Mouse (Mus musculus) forebrain, embryonic 11.5 days (tissue): ENCODE results near the gene Tmem86a. TPM values are rescaled to one million over a fixed set of nuclear protein-coding genes. Genes with fewer than 3 reads are reported as not detected.

Experiments
- ATAC-seq: fragments of 200-750 bp; cut with Nextera tagmentation; replicated peaks from 2 replicates; pipeline ENCODE4 v1.8.0; 2017; ENCODE audit warnings: moderate TSS enrichment; ENCODE audit not compliant: low FRiP score
- DNase-seq: peaks from one replicate; pipeline ENCODE4 v3.0.0-alpha.2; 2017; ENCODE audit warnings: low spot score
- H3K27ac ChIP-seq: fragments of 300-500 bp; sonication (generic); 2 replicates; pipeline ENCODE4 v1.5.1; 2014; ENCODE audit warnings: low read depth, low read length
- H3K27me3 ChIP-seq: fragments of 300-500 bp; sonication (generic); 2 replicates; pipeline ENCODE4 v1.6.1; 2014; ENCODE audit warnings: mild to moderate bottlenecking, low read length, mixed read lengths; ENCODE audit not compliant: control insufficient read depth, insufficient read depth
- H3K36me3 ChIP-seq: fragments of 300-500 bp; sonication (generic); 2 replicates; pipeline ENCODE4 v1.6.1; 2014; ENCODE audit warnings: mild to moderate bottlenecking, low read length, moderate library complexity, mixed read lengths; ENCODE audit not compliant: control insufficient read depth, insufficient read depth
- H3K4me1 ChIP-seq: fragments of 300-500 bp; sonication (generic); replicated peaks from 2 replicates; pipeline ENCODE4 v1.6.1; 2014; ENCODE audit warnings: low read length, mixed read lengths; ENCODE audit not compliant: control insufficient read depth, insufficient read depth
- H3K4me2 ChIP-seq: fragments of 300-500 bp; sonication (generic); 2 replicates; pipeline ENCODE4 v1.6.1; 2014; ENCODE audit warnings: low read depth, mild to moderate bottlenecking, low read length, moderate library complexity, mixed read lengths; ENCODE audit not compliant: severe bottlenecking
- H3K4me3 ChIP-seq: fragments of 300-500 bp; sonication (generic); 2 replicates; pipeline ENCODE4 v1.5.1; 2014; ENCODE audit warnings: low read depth, low read length
- H3K9ac ChIP-seq: fragments of 300-500 bp; sonication (generic); 2 replicates; pipeline ENCODE4 v1.6.1; 2014; ENCODE audit warnings: low read length
- H3K9me3 ChIP-seq: fragments of 300-500 bp; sonication (generic); 2 replicates; pipeline ENCODE4 v1.6.1; 2016; ENCODE audit warnings: low read length, mixed read lengths; ENCODE audit not compliant: control insufficient read depth
- WGBS: fragments of 180-500 bp; shearing (Covaris S2); extraction: QIAGEN DNeasy Blood & Tissue Kit; methylation state at CpG from one replicate; pipeline ENCODE4 v1.1.7; 2014; 5-methylcytosine and 5-hydroxymethylcytosine counted together
- polyA plus RNA-seq: library from polyadenylated mRNA; unstranded; fragments of >200 nt; fragmentation: Nextera tagmentation; extraction: Ambion mirVana; gene quantifications from 2 replicates; pipeline ENCODE4 v1.2.1, GENCODE M21; 2014

The Tmem86a gene
- polyA plus RNA-seq, 1 experiment from 2014 or later = 6.9 TPM

DNA sequence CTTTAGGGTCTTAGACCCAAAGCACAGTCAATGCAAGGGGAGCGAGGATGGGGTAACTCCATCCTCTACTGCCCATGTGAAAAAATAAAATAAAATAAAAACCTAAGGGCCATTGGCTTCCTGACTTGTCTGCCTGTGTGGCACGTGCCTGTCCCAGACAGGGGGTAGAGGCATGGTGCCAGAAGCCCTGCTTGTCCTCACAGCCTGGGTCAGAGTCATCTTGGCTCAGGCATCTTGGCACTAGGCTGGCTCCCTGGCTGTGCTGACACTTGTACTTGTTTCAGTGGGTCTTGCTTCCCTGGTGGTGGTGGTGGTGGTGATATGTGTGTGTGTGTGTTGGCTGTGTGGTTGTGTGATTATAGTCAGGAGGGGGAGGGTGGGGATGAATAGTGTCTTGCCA, 4.3 kb downstream of the Tmem86a start:
- H3K36me3 ChIP-seq = no peaks in the 10 kb centered on the region
- H3K9ac ChIP-seq = no peak overlapping the region
- H3K27ac ChIP-seq = no peak overlapping the region
- no peaks in the 10 kb centered on the region; the same call in 1 of the 2 replicates for H3K4me1 ChIP-seq
- H3K9me3 ChIP-seq = no peaks in the 10 kb centered on the region
- no peak overlapping the region for H3K4me3 ChIP-seq
- no peak overlapping the region for H3K4me2 ChIP-seq
- DNase-seq (no peak), ATAC-seq (no peak)
- WGBS = 89% methylated on average over 2 of the region's 2 CpGs
- no peaks in the 10 kb centered on the region for H3K27me3 ChIP-seq

DNA sequence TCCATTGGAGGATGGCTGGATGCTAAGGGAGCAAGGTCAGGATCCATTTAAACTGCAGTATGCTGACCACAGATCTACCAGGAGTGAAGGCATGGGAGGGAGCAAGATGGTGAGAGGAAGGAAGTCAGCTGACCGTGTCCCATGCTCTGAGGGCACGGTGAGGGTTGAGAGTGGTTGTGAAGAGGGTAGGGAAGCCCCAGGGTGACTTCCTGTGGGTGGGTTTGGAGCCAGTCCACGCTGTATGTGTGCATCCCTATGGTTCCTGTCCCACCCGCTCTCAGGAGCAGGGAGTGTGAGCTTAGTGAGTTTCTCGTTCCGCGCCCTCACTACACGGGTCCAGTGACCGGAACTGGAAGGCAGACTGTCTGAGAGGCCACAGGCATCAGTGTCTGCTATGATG, 5.3 kb downstream of the Tmem86a start:
- WGBS = 81% methylated on average over 9 of the region's 9 CpGs
- H3K9ac ChIP-seq = no peak overlapping the region
- H3K27me3 ChIP-seq = no peaks in the 10 kb centered on the region
- no peaks in the 10 kb centered on the region for H3K4me1 ChIP-seq
- no peaks in the 10 kb centered on the region for H3K36me3 ChIP-seq
- H3K4me2 ChIP-seq = no peak overlapping the region
- DNase-seq (no peak), ATAC-seq (no peak)
- no peaks in the 10 kb centered on the region for H3K9me3 ChIP-seq
- no peak overlapping the region for H3K4me3 ChIP-seq
- H3K27ac ChIP-seq = no peak overlapping the region

DNA sequence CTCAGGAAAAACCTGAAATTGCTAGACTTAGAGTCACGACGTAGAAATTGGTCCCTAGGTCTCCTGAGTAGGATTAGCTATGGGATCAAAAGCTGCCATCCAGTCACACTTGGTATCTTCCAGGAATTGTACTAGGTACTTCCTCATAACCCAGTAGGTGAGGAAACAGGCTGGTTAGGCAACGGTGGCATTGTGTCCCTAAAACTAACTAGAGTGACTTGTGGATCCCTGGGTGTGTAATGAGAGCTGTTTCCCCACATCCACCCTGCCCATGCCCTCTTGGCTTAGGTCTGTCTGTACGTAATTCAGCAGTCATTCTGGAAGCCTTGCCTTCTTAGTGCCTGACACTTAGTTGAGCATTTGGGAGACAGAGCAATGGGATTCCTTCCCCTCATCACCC, 5.9 kb downstream of the Tmem86a start:
- 86% methylated on average over 4 of the region's 4 CpGs for WGBS

DNA sequence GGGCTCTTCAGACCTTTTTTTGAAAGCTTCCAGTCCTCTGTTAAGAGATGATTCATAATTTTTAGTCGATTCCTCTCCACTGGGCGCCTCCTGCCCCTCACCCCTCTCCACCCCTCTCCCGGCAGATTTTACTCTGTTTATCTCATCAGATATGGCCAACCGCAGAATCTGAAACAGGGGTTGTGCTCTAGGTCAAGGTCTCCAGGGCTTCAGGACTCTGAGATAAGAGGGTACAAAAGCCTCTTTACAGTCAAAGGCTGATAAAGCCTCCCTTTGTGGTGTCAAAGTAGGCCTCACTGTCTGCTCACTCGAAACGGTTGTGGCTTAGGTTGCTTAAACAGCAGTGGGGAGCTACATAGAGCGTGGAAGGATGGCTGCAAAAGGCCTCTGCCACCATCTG, 8.9 kb downstream of the Tmem86a start:
- ATAC-seq (no peak), DNase-seq (no peak)
- Histone ChIP-seq H3K4me3 (no peak overlapping the region), H3K36me3 (no peaks in the 10 kb centered on the region), H3K4me1 (no peaks in the 10 kb centered on the region), H3K27ac (no peak overlapping the region), H3K27me3 (no peaks in the 10 kb centered on the region), H3K9me3 (no peaks in the 10 kb centered on the region), H3K9ac (no peak overlapping the region), H3K4me2 (no peak overlapping the region)
- 82% methylated on average over 7 of the region's 7 CpGs for WGBS

More for the DNA sequence above, 5.9 kb downstream of the Tmem86a start:
- no peak overlapping the region for H3K27ac ChIP-seq
- no peaks in the 10 kb centered on the region for H3K36me3 ChIP-seq
- H3K4me2 ChIP-seq = no peak overlapping the region
- no peaks in the 10 kb centered on the region for H3K9me3 ChIP-seq
- ATAC-seq = no peak
- no peaks in the 10 kb centered on the region for H3K27me3 ChIP-seq
- no peak for DNase-seq
- no peak overlapping the region for H3K4me3 ChIP-seq
- no peaks in the 10 kb centered on the region for H3K4me1 ChIP-seq
- no peak overlapping the region for H3K9ac ChIP-seq

DNA sequence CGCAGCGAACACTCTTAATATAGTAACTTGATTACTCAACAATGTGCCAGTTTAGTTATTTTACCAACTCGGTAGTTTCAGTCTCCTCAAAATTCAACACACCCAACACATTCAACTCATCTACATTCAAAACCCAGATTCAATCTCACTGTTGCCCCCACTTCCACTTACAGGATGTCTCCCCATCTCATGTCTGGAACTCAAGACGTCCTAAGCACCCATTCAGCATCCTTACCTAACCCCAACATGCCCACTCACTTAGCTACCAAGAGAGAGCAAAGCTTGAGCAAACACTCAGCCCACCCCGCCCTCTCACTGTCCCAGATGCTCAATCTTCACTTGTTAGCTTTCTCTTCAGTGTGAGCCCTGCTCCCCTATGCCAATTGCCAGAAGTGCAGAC, 11.2 kb downstream of the Tmem86a start:
- ATAC-seq = no peak
- Histone ChIP-seq H3K27me3 (no peaks in the 10 kb centered on the region), H3K4me3 (no peak overlapping the region), H3K27ac (no peak overlapping the region), H3K4me2 (no peak overlapping the region), H3K9ac (no peak overlapping the region), H3K4me1 (no peaks in the 10 kb centered on the region), H3K36me3 (no peaks in the 10 kb centered on the region), H3K9me3 (no peaks in the 10 kb centered on the region)
- 83% methylated on average over 5 of the region's 5 CpGs for WGBS
- DNase-seq = no peak

DNA sequence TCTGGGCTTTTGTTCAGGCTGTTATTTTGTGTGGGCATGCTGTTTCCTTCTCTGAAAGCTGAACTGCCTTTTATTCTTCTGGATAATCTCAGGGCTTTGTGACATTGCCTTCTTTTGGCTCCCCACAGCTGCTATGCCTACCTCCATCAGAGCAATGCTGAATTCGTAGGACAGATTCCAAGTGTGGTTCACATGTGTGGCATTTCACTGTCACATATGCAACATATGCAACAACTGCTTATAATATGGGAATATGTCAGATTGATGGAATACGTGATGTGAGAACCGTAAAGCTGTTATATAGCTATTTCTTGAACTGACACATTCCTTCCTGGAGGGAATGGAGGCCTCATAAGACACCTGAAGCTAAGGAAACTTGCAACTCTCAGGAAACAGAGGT, 16.5 kb downstream of the Tmem86a start:
- no peak overlapping the region for H3K9ac ChIP-seq
- H3K36me3 ChIP-seq = no peaks in the 10 kb centered on the region
- ATAC-seq (no peak), DNase-seq (no peak)
- no peak overlapping the region for H3K27ac ChIP-seq
- no peaks in the 10 kb centered on the region for H3K9me3 ChIP-seq
- no peak overlapping the region for H3K4me2 ChIP-seq
- 86% methylated on average over 3 of the region's 3 CpGs for WGBS
- H3K4me1 ChIP-seq = no peaks in the 10 kb centered on the region
- H3K4me3 ChIP-seq = no peak overlapping the region
- no peaks in the 10 kb centered on the region for H3K27me3 ChIP-seq

DNA sequence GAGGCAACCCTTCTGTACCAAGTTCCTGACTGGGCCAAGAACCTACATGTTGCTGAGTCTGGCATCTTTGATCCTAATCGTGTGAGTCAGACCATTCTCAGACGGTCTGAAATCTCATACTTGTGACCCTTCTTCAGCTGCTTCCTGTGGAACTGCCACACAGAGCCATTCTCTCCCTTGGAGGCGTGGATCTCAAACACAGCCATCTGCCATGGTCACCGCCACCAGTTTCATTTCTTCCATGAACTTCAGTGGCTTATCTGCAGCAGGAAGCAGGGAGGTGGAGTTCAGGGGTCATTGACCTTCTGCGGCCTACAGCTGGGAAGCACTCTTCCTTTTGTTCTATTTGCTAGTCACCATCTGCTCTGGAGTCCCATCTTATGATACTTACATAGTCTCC, 17.5 kb downstream of the Tmem86a start:
- no peak overlapping the region for H3K4me2 ChIP-seq
- no peaks in the 10 kb centered on the region for H3K9me3 ChIP-seq
- H3K36me3 ChIP-seq = no peaks in the 10 kb centered on the region
- DNase-seq = no peak
- H3K9ac ChIP-seq = no peak overlapping the region
- no peaks in the 10 kb centered on the region for H3K4me1 ChIP-seq
- no peak overlapping the region for H3K4me3 ChIP-seq
- no peak overlapping the region for H3K27ac ChIP-seq
- WGBS = 81% methylated on average over 5 of the region's 5 CpGs
- H3K27me3 ChIP-seq = no peaks in the 10 kb centered on the region
- ATAC-seq = no peak

DNA sequence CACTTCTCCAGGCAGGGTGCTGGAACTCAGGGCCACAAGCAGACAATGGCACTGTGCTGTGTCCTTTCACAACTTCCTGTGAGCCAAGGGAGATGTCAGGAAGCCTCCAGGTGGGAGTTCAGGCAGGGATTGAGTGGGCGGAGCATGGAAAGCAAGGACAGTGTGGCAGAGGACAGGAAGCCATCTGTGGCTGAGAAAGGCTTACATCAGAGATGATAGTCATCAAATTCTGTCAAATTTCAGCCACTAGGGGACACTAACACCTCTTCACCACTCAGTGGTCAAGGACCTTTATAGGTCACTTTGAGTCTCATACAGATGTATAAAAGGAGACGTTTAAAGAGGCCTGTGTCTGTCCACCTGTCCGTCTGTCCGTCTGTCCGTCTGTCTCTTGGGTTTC, 22.1 kb downstream of the Tmem86a start:
- no peaks in the 10 kb centered on the region for H3K27me3 ChIP-seq
- no peak overlapping the region for H3K27ac ChIP-seq
- no peak for ATAC-seq
- H3K4me3 ChIP-seq = no peak overlapping the region
- H3K9me3 ChIP-seq = no peaks in the 10 kb centered on the region
- no peak overlapping the region for H3K4me2 ChIP-seq
- DNase-seq = no peak
- H3K4me1 ChIP-seq = no peaks in the 10 kb centered on the region; the same call in 1 of the 2 replicates
- H3K9ac ChIP-seq = no peak overlapping the region
- 68% methylated on average over 5 of the region's 5 CpGs for WGBS
- no peaks in the 10 kb centered on the region for H3K36me3 ChIP-seq

DNA sequence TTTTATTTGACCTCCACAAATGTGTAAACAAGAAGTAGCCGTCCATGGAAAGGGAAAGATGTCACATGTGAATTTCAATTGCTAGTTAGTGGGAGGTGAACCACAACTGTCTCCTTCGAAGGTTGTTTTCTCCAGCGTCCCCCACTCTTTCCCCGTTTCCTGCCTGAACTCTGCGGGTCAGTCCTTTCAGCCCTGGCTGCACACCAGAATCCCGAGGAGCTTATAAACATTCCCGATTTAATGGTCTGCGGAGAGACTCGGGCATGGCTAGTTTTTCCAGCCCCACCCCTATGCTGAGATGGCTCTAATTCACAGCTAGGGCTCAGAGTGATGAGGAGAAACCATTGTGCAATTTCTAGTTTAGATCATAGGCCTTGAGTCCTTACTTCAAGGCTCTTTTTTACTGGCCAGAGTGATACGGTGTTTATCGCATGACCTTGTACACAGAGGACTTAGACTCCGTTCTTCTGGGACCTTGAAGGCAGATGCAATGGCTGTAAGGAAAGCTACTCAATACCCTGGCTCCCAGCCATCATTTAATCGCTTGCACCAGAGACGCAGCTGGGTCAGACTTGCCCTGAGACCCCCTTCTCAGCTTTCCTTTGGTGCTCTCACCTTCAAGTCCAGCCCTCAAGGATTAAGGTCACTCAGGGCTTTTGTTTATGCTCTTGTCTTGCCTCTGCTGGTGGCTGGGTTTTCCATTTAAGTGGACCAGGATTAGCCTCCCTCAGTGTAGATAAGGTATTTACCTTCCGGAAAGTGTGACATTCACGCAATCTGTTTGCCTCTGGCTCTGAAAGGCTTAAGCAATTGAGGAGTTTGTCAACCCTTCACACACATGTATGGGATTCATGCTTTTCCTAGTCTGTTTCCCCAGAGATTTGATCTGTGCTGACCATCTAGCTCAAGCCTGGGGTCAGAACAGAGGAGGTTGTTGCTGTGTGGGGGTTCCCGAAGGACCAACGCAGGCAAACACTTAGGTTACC, 23.4 kb downstream of the Tmem86a start:
- H3K27ac ChIP-seq = no peak overlapping the region
- ATAC-seq = no peak
- DNase-seq = no peak
- no peaks in the 10 kb centered on the region; the same call in 1 of the 2 replicates for H3K4me1 ChIP-seq
- no peaks in the 10 kb centered on the region for H3K9me3 ChIP-seq
- H3K36me3 ChIP-seq = no peaks in the 10 kb centered on the region
- 55% methylated on average over 18 of the region's 18 CpGs for WGBS
- H3K27me3 ChIP-seq = no peaks in the 10 kb centered on the region
- H3K4me2 ChIP-seq = no peak overlapping the region
- H3K9ac ChIP-seq = no peak overlapping the region
- no peak overlapping the region for H3K4me3 ChIP-seq
